Mouse (Mus musculus): ENCODE data around the gene Actr3b.

DNA sequence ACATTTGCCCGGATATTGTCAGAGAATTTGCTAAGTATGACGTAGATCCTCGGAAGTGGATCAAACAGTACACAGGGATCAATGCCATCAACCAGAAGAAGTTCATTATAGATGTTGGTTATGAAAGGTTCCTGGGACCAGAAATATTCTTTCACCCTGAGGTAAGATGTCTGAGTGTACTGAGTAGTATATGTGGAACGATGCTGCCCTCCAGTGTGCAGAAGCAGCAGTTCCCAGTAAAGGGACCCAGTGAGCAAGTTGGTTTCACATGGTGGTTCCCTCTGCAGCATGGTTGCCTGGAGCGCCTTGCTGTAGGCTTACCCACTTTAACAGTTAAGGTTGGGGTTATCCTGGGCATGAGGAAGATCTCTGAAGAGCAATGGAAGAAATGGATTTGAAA is 71.8 kb downstream of the Actr3b start:
- TF ChIP-seq CTCF (conservative IDR thresholded peaks at IDR 0.05; ENCODE audit: insufficient read depth, insufficient read length, low read depth, low read length): peak; percentile 68
- no peak for TF ChIP-seq POLR2A (IDR thresholded peaks at IDR 0.05; ENCODE audit: low read depth, low read length)

All from kidney, adult 2 months (tissue).